Mouse (Mus musculus) erythroblast, embryonic 14.5 days (primary cell): ENCODE data around the gene Olfr876.

Experiments
- GATA1 ChIP-seq: IDR thresholded peaks from 2 replicates; pipeline ENCODE4 v1.6.1; 2012; ENCODE audit warnings: low read length, inconsistent platforms, mixed read lengths
- TAL1 ChIP-seq: IDR thresholded peaks from 3 replicates; pipeline ENCODE4 v1.6.1; 2012; ENCODE audit warnings: low read length, inconsistent platforms, mixed read lengths

- TF ChIP-seq TAL1 (no peak), GATA1 (no peak)
Measured at GRCm38 (mm10) chr9:37770661-37771060, 32.2 kb upstream of the Olfr876 start.
